Mouse (Mus musculus): ENCODE data around the gene Gba.

DNA sequence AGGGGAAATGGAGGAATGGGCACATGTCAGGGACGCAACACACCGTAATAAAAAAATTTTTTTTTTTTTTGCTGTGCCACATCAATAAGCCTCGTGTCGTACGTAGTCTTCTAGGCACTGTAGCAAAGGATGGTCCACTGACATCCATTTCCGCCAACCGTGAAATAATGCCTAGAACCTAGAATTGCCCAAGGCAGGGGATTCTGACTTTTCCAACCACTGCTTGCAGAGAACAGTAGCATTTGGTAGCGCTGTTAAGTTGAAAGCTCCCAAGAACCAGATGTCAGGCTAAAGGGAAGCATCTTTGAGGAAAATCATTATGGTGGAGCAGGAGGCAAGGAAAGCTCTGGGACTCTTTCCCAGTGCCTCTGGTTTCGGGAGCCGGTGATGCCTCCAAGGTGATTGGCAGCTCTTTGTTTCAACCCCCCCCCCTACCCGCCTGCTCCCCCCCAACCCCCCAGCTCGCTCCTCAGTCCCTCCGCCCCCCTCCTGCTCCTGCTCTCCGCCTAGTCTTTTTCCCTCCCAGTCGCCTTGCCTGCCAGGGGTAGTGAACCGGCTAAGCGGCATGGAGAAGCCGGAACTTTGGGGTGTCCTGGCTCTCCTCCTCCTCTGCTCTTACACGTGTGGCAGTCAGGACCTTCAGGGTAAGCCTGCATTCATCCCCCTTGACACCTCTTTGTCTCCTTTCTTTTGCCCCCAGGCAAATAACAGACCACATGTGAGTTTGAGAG is 12.1 kb downstream of the Gba start, which contains the start of gene Thbs3:
- TF ChIP-seq ZC3H11A (IDR thresholded peaks at IDR 0.05; ENCODE audit: borderline replicate concordance, low read depth, low read length): no peak
- no peak for TF ChIP-seq ZNF384 (IDR thresholded peaks at IDR 0.05; ENCODE audit: low read depth, low read length)
- TF ChIP-seq CHD2 (IDR thresholded peaks at IDR 0.05; ENCODE audit: low read depth, low read length): no peak
- no peak for TF ChIP-seq MAFK (IDR thresholded peaks at IDR 0.05; ENCODE audit: insufficient read depth, low read depth, low read length)
- TF ChIP-seq HCFC1 (IDR thresholded peaks at IDR 0.05; ENCODE audit: borderline replicate concordance, insufficient read depth, low read length): no peak

Measured in ES-E14 (cell line).